Mouse (Mus musculus): ENCODE measurements at regions not wholly inside any gene's neighbourhood (a gene's known extent, or its start where the extent isn't known, plus 50 kb on each side); places are given as distances from the start of the nearest gene placed in this dataset.

DNA sequence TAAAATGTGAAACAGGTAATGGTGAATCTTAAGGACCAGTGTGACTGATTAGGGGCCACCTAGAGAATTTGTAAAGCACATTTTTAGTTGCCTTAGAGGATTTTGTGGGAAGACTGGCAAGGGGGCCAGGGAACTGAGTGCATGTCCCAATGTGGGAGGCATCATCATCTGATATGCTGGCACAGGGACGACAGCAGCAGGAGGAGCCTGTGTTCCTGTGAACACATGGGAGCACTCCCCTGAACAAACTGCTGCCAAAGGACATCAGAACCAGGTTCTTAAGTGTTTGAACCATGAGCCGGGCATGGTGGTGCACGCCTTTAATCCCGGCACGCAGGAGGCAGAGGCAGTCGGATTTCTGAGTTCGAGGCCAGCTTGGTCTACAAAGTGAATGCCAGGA is 723.4 kb upstream of the 4930444P10Rik start:
- WGBS: 82% methylated on average over 7 of the region's 7 CpGs
- DNase-seq: no peak

DNA sequence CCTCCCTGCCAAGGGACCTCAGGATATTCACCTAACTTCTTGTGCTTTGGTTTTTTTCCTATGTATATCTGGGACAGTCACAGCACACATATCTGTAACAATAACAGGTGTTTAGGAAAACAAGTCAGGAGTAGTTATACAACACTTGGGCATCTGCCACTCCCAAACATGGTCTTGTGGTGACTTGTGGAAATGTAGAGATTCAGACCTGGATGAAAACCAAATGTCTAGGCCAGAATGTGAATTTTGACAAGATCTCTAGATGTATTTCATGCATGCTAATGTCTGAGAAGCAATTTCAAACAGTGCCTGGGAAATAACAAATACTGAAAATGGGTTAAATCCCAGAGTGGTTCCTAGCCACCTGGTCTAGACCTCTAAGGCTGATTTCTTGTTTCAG is 722.6 kb upstream of the 4930444P10Rik start:
- H3K27ac ChIP-seq (ENCODE audit: low read depth, low read length): no peak overlapping the region
- no peaks in the 10 kb centered on the region for H3K4me1 ChIP-seq (ENCODE audit: insufficient read depth)
- H3K4me2 ChIP-seq (ENCODE audit: low read depth): no peak overlapping the region

More for the DNA sequence above, 723.4 kb upstream of the 4930444P10Rik start:
- Histone ChIP-seq H3K9ac (no peak overlapping the region), H3K4me3 (ENCODE audit: low read depth, low read length) (no peak overlapping the region), H3K27me3 (ENCODE audit: insufficient read depth, low read length) (no peaks in the 10 kb centered on the region), H3K9me3 (ENCODE audit: low read length) (no peaks in the 10 kb centered on the region), H3K27ac (ENCODE audit: low read depth, low read length) (no peak overlapping the region), H3K4me1 (ENCODE audit: insufficient read depth) (no peaks in the 10 kb centered on the region), H3K4me2 (ENCODE audit: low read depth) (no peak overlapping the region), H3K36me3 (ENCODE audit: insufficient read depth) (no peaks in the 10 kb centered on the region)
- no peak for ATAC-seq
- no peak for TF ChIP-seq CTCF (IDR thresholded peaks at IDR 0.05; ENCODE audit: low read depth)

DNA sequence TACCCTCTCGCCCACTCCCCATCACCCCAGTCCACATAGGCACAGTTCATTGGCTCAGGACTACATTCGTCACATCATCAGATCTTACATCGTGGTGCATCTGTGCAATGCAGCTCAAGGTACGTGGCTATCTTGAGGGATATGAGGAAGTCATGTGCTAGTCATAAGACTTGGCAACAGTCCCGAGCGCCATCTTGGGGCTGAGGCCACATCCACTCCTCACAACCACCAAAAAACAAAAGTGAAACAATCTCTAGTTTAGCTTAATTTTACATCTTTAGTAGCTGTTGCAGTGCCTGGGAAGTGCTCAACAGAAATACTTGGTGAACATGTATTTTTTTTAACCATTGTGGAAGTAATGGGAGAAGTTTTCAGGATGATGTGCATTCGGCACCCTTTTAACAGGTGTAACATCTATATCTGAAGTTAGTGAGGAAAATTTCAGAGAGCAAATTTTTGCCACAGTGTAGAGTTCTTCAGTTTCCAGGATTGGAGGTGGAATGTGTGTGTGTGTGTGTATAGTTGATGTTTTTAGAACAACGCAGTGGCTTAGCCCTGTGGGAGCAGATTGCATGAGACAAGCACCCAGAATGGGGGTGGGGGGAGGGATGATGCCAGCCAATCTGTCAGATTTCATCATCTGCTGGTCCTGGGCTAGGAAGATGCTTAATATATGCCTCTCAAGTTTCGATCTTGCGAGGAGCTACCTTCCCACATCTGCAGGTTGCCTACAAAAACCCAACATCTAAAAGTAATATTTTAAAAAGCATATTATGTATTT is 716.4 kb upstream of the 4930444P10Rik start:
- 83% methylated on average over 10 of the region's 10 CpGs for WGBS
- DNase-seq: peak; percentile 19
- H3K4me2 ChIP-seq (ENCODE audit: low read depth): no peak overlapping the region
- TF ChIP-seq CTCF (IDR thresholded peaks at IDR 0.05; ENCODE audit: low read depth): no peak
- no peaks in the 10 kb centered on the region for H3K4me1 ChIP-seq (ENCODE audit: insufficient read depth)
- no peaks in the 10 kb centered on the region for H3K27me3 ChIP-seq (ENCODE audit: insufficient read depth, low read length)
- no peak overlapping the region for H3K9ac ChIP-seq
- H3K9me3 ChIP-seq (ENCODE audit: low read length): no peaks in the 10 kb centered on the region
- peak; percentile 65 for ATAC-seq
- no peaks in the 10 kb centered on the region for H3K36me3 ChIP-seq (ENCODE audit: insufficient read depth)
- no peak overlapping the region for H3K27ac ChIP-seq (ENCODE audit: low read depth, low read length)
- no peak overlapping the region for H3K4me3 ChIP-seq (ENCODE audit: low read depth, low read length)

More for the DNA sequence above, 722.6 kb upstream of the 4930444P10Rik start:
- TF ChIP-seq CTCF (IDR thresholded peaks at IDR 0.05; ENCODE audit: low read depth): no peak
- ATAC-seq (no peak), DNase-seq (no peak)
- Histone ChIP-seq H3K4me3 (ENCODE audit: low read depth, low read length) (no peak overlapping the region), H3K36me3 (ENCODE audit: insufficient read depth) (no peaks in the 10 kb centered on the region), H3K9me3 (ENCODE audit: low read length) (no peaks in the 10 kb centered on the region), H3K27me3 (ENCODE audit: insufficient read depth, low read length) (no peaks in the 10 kb centered on the region), H3K9ac (no peak overlapping the region)

DNA sequence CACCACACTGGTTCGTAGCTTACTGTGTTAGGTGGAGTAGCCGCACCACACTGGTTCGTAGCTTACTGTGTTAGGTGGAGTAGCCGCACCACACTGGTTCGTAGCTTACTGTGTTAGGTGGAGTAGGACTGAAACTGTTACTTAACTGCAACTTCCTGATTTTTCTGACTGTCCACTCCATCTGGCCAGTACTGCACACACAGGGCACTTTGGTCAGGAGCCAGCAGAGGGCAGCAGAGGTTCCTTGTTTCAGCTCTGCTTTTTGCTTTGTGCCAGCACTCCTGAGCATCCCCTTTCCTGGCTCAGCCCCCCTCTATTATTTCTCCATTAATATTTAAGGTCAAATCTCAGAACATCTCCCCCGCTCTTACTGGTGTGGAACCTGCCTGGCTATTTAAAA is 705.2 kb upstream of the 4930444P10Rik start:
- Histone ChIP-seq H3K27me3 (ENCODE audit: insufficient read depth, low read length) (no peaks in the 10 kb centered on the region), H3K36me3 (ENCODE audit: insufficient read depth) (no peaks in the 10 kb centered on the region), H3K4me2 (ENCODE audit: low read depth) (no peak overlapping the region), H3K4me3 (ENCODE audit: low read depth, low read length) (no peak overlapping the region), H3K9ac (no peak overlapping the region), H3K4me1 (ENCODE audit: insufficient read depth) (no peaks in the 10 kb centered on the region), H3K9me3 (ENCODE audit: low read length) (no peaks in the 10 kb centered on the region), H3K27ac (ENCODE audit: low read depth, low read length) (no peak overlapping the region)
- peak; percentile 66 for ATAC-seq
- 77% methylated on average over 6 of the region's 6 CpGs for WGBS
- peak; percentile 43 for DNase-seq
- peak; percentile 71 for TF ChIP-seq CTCF (IDR thresholded peaks at IDR 0.05; ENCODE audit: low read depth)

DNA sequence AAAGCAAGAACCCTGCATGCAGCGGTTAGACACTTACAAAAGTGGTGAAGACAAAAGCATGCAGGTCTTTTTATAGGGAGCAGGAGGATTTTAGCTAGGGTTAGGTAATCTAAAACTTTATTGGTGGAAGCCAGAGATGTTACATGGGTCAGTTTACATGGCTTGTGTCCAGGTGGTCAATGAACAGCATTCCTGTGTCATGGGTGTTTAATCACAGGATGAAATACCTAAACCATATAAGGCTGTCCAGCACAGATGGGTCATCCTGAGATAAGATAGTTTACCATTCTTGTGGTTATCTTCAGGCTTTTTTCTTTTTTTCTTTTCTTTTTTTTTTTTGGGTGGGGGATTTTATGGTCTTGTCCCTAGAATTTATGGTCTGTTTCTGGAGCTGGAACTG is 703.3 kb upstream of the 4930444P10Rik start:
- DNase-seq (no peak), ATAC-seq (no peak)
- H3K4me2 ChIP-seq (ENCODE audit: low read depth): no peak overlapping the region
- 86% methylated on average over 1 of the region's 1 CpGs for WGBS
- no peak for TF ChIP-seq CTCF (IDR thresholded peaks at IDR 0.05; ENCODE audit: low read depth)
- no peaks in the 10 kb centered on the region for H3K36me3 ChIP-seq (ENCODE audit: insufficient read depth)
- H3K9ac ChIP-seq: no peak overlapping the region
- H3K27ac ChIP-seq (ENCODE audit: low read depth, low read length): no peak overlapping the region
- H3K27me3 ChIP-seq (ENCODE audit: insufficient read depth, low read length): no peaks in the 10 kb centered on the region
- no peaks in the 10 kb centered on the region for H3K9me3 ChIP-seq (ENCODE audit: low read length)
- H3K4me3 ChIP-seq (ENCODE audit: low read depth, low read length): no peak overlapping the region
- H3K4me1 ChIP-seq (ENCODE audit: insufficient read depth): no peaks in the 10 kb centered on the region

DNA sequence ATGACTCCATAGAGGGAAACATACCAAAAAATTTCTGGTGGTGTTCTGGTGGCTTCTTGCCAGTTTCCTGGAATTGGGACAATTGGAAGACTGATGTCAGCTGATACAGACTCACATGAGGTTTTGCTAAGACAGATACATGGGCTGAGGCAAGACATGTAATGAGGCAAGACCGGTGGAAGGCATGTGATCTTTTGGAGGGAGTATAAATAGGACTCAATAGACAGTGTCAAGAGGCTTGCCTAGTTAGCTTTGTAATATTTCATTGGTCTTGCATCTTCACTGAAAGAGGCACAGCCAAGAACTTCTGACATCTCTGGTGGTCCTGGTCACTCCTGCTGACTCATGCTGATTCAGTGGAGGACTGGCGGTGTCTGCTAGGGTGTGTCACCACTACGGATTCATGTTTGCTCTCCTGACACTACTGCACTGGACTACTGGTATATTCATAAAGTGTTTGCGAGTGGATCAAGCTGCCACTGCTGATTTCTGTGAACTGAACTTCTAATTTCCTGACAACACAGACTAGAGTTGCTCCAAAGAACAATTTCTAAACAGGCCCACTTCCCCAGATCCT is 697.7 kb upstream of the 4930444P10Rik start:
- H3K27ac ChIP-seq (ENCODE audit: low read depth, low read length): no peak overlapping the region
- no peak for TF ChIP-seq CTCF (IDR thresholded peaks at IDR 0.05; ENCODE audit: low read depth)
- H3K4me1 ChIP-seq (ENCODE audit: insufficient read depth): no peaks in the 10 kb centered on the region
- H3K4me3 ChIP-seq (ENCODE audit: low read depth, low read length): no peak overlapping the region
- ATAC-seq (no peak), DNase-seq (no peak)
- no peak overlapping the region for H3K4me2 ChIP-seq (ENCODE audit: low read depth)
- H3K9me3 ChIP-seq (ENCODE audit: low read length): no peaks in the 10 kb centered on the region
- no peak overlapping the region for H3K9ac ChIP-seq
- H3K27me3 ChIP-seq (ENCODE audit: insufficient read depth, low read length): no peaks in the 10 kb centered on the region
- no peaks in the 10 kb centered on the region for H3K36me3 ChIP-seq (ENCODE audit: insufficient read depth)
- 97% methylated on average over 4 of the region's 4 CpGs for WGBS

DNA sequence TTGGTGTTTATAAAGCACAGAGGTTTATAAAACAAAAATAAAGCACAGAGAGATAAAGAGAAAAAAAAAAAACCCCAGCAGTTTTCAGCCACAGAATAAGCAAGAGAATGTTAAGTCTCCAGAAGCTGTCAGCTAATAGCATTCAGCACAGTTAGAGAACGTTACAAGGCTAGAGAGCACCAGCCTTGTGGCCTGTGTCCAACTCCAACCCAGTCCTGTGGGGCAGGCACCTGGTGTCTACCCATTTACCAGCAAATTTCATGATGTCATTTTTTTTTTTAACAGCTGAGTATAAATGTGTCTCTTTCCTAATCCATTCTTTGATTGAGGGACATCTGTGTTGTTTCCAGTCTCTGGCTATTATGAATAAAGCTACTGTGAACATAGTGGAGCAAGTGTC is 686.7 kb upstream of the 4930444P10Rik start:
- Histone ChIP-seq H3K9ac (no peak overlapping the region), H3K9me3 (ENCODE audit: low read length) (no peaks in the 10 kb centered on the region), H3K4me1 (ENCODE audit: insufficient read depth) (no peaks in the 10 kb centered on the region), H3K4me3 (ENCODE audit: low read depth, low read length) (no peak overlapping the region), H3K27ac (ENCODE audit: low read depth, low read length) (no peak overlapping the region), H3K36me3 (ENCODE audit: insufficient read depth) (no peaks in the 10 kb centered on the region), H3K4me2 (ENCODE audit: low read depth) (no peak overlapping the region), H3K27me3 (ENCODE audit: insufficient read depth, low read length) (no peaks in the 10 kb centered on the region)
- no peak for DNase-seq
- TF ChIP-seq CTCF (IDR thresholded peaks at IDR 0.05; ENCODE audit: low read depth): no peak
- WGBS: 32% methylated on average over 1 of the region's 1 CpGs
- no peak for ATAC-seq
